Mouse (Mus musculus): ENCODE data around the gene Chmp2b. TPM values are rescaled to one million over a fixed set of nuclear protein-coding genes. Genes with fewer than 3 reads are reported as not detected.
A peak's percentile ranks its signal among the peaks of the same experiment; 100 is the strongest.

Gene Chmp2b
- polyA plus RNA-seq, 1 experiment, result 16.0 TPM

- Histone ChIP-seq H3K27me3 (replicated peaks; ENCODE audit: control insufficient read depth, insufficient read depth, low read length) (no peaks in the 10 kb centered on the region), H3K4me3 (ENCODE audit: insufficient read depth, low read depth, low read length) (no peak overlapping the region), H3K4me1 (ENCODE audit: control insufficient read depth, insufficient read depth, low read length) (no peaks in the 10 kb centered on the region), H3K27ac (ENCODE audit: insufficient read depth, low read depth, low read length) (no peak overlapping the region), H3K36me3 (ENCODE audit: control insufficient read depth, insufficient read depth, low read length) (no peaks in the 10 kb centered on the region)
- WGBS, result 80% methylated on average over 4 of the region's 4 CpGs
- DNase-seq, result no peak
- TF ChIP-seq POLR2A (IDR thresholded peaks at IDR 0.05; ENCODE audit: low read depth, low read length) (no peak), CTCF (conservative IDR thresholded peaks at IDR 0.05; ENCODE audit: insufficient read depth, insufficient read length, low read depth, low read length) (no peak)
Measured at GRCm38 (mm10) chr16:65568853-65569252, 6.3 kb upstream of the Chmp2b start.

GRCm38 (mm10) chr16:65564951-65565350 is 2.4 kb upstream of the Chmp2b start:
- WGBS, result 75% methylated on average over 1 of the region's 1 CpGs
- Histone ChIP-seq H3K36me3 (ENCODE audit: control insufficient read depth, insufficient read depth, low read length) (no peaks in the 10 kb centered on the region), H3K27me3 (replicated peaks; ENCODE audit: control insufficient read depth, insufficient read depth, low read length) (no peaks in the 10 kb centered on the region), H3K4me3 (ENCODE audit: insufficient read depth, low read depth, low read length) (no peak overlapping the region), H3K4me1 (ENCODE audit: control insufficient read depth, insufficient read depth, low read length) (peaks cover 2% of the 10 kb centered on the region; the same call in 1 of the 2 replicates), H3K27ac (ENCODE audit: insufficient read depth, low read depth, low read length) (no peak overlapping the region)
- no peak for DNase-seq
- TF ChIP-seq CTCF (conservative IDR thresholded peaks at IDR 0.05; ENCODE audit: insufficient read depth, insufficient read length, low read depth, low read length), result no peak
- no peak for TF ChIP-seq POLR2A (IDR thresholded peaks at IDR 0.05; ENCODE audit: low read depth, low read length)

GRCm38 (mm10) chr16:65564306-65564705 is 1.8 kb upstream of the Chmp2b start:
- H3K27ac ChIP-seq (ENCODE audit: insufficient read depth, low read depth, low read length), result no peak overlapping the region
- 61% methylated on average over 8 of the region's 8 CpGs for WGBS
- no peak for DNase-seq

DNA sequence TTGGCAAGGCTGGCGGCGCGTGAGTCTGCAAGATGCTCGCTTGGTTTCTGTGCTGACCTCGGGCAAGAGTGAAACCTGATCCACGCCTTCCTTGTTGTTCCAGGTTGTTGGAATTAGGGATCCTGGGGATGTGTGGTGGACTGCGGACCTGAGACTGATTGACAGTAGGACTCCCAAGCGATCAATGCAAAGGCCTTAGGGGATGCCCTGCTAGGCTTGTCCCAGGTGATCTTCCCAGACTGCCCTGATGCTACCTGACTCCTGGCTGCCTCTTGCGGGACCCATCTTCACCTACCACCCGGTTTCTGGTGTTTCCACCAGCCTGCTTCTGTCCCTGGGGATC is 309 bp upstream of the Chmp2b start:
- Histone ChIP-seq H3K4me3 (ENCODE audit: insufficient read depth, low read depth, low read length) (peak overlapping the region; percentile 69), H3K36me3 (ENCODE audit: control insufficient read depth, insufficient read depth, low read length) (no peaks in the 10 kb centered on the region), H3K4me1 (ENCODE audit: control insufficient read depth, insufficient read depth, low read length) (peaks cover 9% of the 10 kb centered on the region), H3K27ac (ENCODE audit: insufficient read depth, low read depth, low read length) (no peak overlapping the region), H3K27me3 (replicated peaks; ENCODE audit: control insufficient read depth, insufficient read depth, low read length) (no peaks in the 10 kb centered on the region)
- WGBS, result 2% methylated on average over 10 of the region's 10 CpGs
- no peak for TF ChIP-seq CTCF (conservative IDR thresholded peaks at IDR 0.05; ENCODE audit: insufficient read depth, insufficient read length, low read depth, low read length)
- no peak for TF ChIP-seq POLR2A (IDR thresholded peaks at IDR 0.05; ENCODE audit: low read depth, low read length)
- no peak for DNase-seq

More at GRCm38 (mm10) chr16:65564306-65564705, 1.8 kb upstream of the Chmp2b start:
- Histone ChIP-seq H3K36me3 (ENCODE audit: control insufficient read depth, insufficient read depth, low read length) (no peaks in the 10 kb centered on the region), H3K4me1 (ENCODE audit: control insufficient read depth, insufficient read depth, low read length) (peaks cover 7% of the 10 kb centered on the region), H3K4me3 (ENCODE audit: insufficient read depth, low read depth, low read length) (no peak overlapping the region), H3K27me3 (replicated peaks; ENCODE audit: control insufficient read depth, insufficient read depth, low read length) (no peaks in the 10 kb centered on the region)
- TF ChIP-seq CTCF (conservative IDR thresholded peaks at IDR 0.05; ENCODE audit: insufficient read depth, insufficient read length, low read depth, low read length) (no peak), POLR2A (IDR thresholded peaks at IDR 0.05; ENCODE audit: low read depth, low read length) (no peak)

GRCm38 (mm10) chr16:65560996-65561962 is 1.2 kb downstream of the Chmp2b start:
- TF ChIP-seq CTCF (conservative IDR thresholded peaks at IDR 0.05; ENCODE audit: insufficient read depth, insufficient read length, low read depth, low read length) (no peak), POLR2A (IDR thresholded peaks at IDR 0.05; ENCODE audit: low read depth, low read length) (no peak)
- H3K27me3 ChIP-seq (replicated peaks; ENCODE audit: control insufficient read depth, insufficient read depth, low read length), result no peaks in the 10 kb centered on the region
- H3K4me3 ChIP-seq (ENCODE audit: insufficient read depth, low read depth, low read length), result peak overlapping the region; percentile 69
- DNase-seq, result peak; percentile 66
- H3K36me3 ChIP-seq (ENCODE audit: control insufficient read depth, insufficient read depth, low read length), result no peaks in the 10 kb centered on the region
- H3K27ac ChIP-seq (ENCODE audit: insufficient read depth, low read depth, low read length), result no peak overlapping the region
- 0% methylated on average over 8 of the region's 8 CpGs for WGBS
- peaks cover 11% of the 10 kb centered on the region for H3K4me1 ChIP-seq (ENCODE audit: control insufficient read depth, insufficient read depth, low read length)

DNA sequence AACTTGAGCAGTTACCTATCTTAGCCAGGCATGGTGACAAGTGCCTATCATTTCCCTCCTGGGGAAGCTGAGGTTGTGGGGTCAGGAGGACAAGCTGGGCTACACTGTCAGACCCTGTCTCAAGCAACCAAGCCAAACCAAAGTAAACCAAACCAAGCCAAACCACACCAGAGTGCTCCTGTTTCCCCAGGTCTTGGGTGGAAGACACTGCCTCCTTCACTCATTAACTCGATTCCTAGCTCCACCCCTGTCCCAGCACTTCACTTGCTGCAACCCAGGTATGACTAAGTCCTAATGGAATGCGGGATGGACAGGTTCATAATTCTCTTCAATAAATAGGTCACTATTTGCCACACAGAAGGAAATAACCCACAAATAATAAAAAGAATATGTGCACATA is 2.9 kb downstream of the Chmp2b start:
- Histone ChIP-seq H3K27ac (ENCODE audit: insufficient read depth, low read depth, low read length) (no peak overlapping the region), H3K36me3 (ENCODE audit: control insufficient read depth, insufficient read depth, low read length) (no peaks in the 10 kb centered on the region), H3K4me1 (ENCODE audit: control insufficient read depth, insufficient read depth, low read length) (peaks cover 11% of the 10 kb centered on the region), H3K27me3 (replicated peaks; ENCODE audit: control insufficient read depth, insufficient read depth, low read length) (no peaks in the 10 kb centered on the region), H3K4me3 (ENCODE audit: insufficient read depth, low read depth, low read length) (no peak overlapping the region)
- 33% methylated on average over 2 of the region's 2 CpGs for WGBS
- TF ChIP-seq POLR2A (IDR thresholded peaks at IDR 0.05; ENCODE audit: low read depth, low read length) (no peak), CTCF (conservative IDR thresholded peaks at IDR 0.05; ENCODE audit: insufficient read depth, insufficient read length, low read depth, low read length) (no peak)
- DNase-seq, result peak; percentile 66

GRCm38 (mm10) chr16:65557369-65557768 is 5.2 kb downstream of the Chmp2b start:
- TF ChIP-seq CTCF (conservative IDR thresholded peaks at IDR 0.05; ENCODE audit: insufficient read depth, insufficient read length, low read depth, low read length) (no peak), POLR2A (IDR thresholded peaks at IDR 0.05; ENCODE audit: low read depth, low read length) (no peak)
- H3K4me1 ChIP-seq (ENCODE audit: control insufficient read depth, insufficient read depth, low read length), result peaks cover 12% of the 10 kb centered on the region
- H3K4me3 ChIP-seq (ENCODE audit: insufficient read depth, low read depth, low read length), result no peak overlapping the region
- no peaks in the 10 kb centered on the region for H3K27me3 ChIP-seq (replicated peaks; ENCODE audit: control insufficient read depth, insufficient read depth, low read length)
- 58% methylated on average over 5 of the region's 5 CpGs for WGBS
- no peak overlapping the region for H3K27ac ChIP-seq (ENCODE audit: insufficient read depth, low read depth, low read length)
- no peak for DNase-seq
- H3K36me3 ChIP-seq (ENCODE audit: control insufficient read depth, insufficient read depth, low read length), result no peaks in the 10 kb centered on the region

All from kidney, adult 2 months (tissue).